Mouse (Mus musculus) C2C12 (cell line): ENCODE measurements around the gene Dock10.
"Not testable (repeated sequence)": the region's sequence is repeated elsewhere in the genome, so short reads cannot be mapped to it uniquely, and the experiment has no call there.

Source experiments
- CTCF ChIP-seq: IDR thresholded peaks from one replicate; pipeline ENCODE4 v1.5.1; 2011; ENCODE audit not compliant: control insufficient read depth, insufficient read depth, insufficient read length
- MAX ChIP-seq: IDR thresholded peaks from one replicate; pipeline ENCODE4 v1.6.1; 2011; ENCODE audit warnings: mild to moderate bottlenecking, control low read depth

DNA sequence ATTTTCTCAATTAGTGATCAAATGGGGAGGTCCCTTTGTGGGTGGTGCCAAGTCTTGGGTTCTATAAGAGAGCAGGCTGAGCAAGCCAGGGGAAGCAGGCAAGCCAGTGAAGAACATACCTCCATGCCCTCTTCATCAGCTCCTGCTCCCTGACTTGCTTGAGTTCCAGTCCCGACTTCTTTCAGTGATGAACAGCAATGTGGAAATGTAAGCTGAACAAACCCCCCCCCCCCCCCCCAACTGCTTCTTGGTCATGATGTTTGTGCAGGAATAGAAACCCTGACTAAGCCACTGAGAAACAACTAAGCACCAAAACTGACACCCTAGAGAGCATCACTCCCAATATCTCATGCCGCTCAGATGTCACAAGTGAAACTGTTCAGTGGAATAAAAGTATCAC lies 9.2 kb downstream of the Dock10 start:
- not testable (repeated sequence) for TF ChIP-seq MAX, CTCF
